Mouse (Mus musculus) R1 (cell line): ENCODE measurements around the gene Farsb.
A peak's percentile ranks its signal among the peaks of the same experiment; 100 is the strongest.

ENCODE experiments used
- DNase-seq: peaks from one replicate; pipeline ENCODE4 v3.0.0-alpha.2; 2018; ENCODE audit warnings: low read depth, low spot score

Farsb gene

DNA sequence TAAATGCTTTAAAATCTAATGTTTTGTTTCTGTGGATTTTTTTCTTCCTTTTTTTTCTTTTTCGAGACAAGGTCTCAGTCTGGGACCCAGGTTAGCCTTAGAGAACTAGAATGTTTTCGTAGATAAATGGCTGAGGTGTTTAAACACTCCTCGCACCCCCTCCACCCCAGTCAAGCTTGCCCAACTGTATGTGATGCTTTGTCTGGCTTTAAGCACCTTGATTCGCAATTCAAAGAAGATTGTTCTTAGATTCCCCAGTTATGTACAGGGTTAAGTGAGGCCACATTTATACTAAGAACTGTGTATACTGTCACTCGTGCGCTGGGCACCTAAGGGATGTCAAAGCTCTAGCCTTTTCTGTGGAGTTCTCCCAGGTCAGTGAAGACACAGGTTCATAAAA is 68.4 kb downstream of the Farsb start:
- no peak for DNase-seq

DNA sequence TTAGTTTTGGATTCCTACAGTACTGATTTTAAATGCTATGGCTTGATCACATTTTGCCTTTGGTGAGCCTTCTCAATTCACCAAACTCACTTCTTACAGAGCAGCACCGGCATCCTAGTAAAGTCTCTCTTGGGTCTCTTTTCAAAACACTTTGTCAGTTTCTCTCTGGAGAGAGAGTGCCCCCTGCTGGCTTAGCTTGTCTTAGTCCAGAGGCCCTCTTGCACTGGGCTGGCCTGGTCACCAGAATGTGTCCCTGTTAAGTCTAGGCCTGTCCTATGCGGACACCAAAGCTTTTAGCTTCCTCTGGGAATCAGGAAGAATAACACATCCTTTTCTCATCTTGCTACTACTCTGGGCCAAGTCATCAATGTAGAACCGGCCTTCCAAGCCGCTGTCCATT is 69.1 kb downstream of the Farsb start:
- DNase-seq = peak; percentile 38

DNA sequence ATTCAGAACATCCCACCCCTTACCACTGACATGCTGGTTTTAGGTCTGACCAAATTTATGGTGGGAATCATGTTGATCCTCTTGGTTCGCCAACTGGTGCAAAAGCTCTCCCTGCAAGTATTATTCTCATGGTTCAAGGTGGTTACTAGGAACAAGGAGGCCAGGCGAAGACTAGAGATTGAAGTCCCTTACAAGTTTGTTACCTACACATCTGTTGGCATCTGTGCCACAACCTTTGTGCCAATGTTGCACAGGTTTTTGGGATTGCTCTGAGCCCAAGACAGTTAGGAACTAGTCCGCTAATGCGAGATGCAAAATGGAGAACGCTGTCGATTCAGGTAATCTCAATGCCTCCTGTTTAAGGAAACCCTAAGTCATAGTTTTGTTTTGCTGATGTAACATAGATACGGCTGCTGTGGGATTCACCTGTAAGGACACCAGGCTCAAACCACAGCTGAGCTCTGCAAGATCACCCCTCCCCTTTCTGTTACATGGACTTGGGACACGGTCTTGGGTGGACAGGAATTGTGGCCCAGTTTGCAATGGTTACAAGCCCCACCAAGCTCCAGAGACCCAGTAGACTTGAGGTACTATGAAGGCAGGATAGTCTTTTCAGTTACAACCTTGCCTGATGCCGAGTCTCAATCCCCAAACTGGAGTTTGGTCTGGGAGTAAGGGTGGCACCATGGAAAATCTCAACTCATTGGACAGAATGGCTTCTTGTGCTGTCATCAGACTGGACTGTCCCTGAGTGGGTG is 71.4 kb downstream of the Farsb start:
- no peak for DNase-seq

DNA sequence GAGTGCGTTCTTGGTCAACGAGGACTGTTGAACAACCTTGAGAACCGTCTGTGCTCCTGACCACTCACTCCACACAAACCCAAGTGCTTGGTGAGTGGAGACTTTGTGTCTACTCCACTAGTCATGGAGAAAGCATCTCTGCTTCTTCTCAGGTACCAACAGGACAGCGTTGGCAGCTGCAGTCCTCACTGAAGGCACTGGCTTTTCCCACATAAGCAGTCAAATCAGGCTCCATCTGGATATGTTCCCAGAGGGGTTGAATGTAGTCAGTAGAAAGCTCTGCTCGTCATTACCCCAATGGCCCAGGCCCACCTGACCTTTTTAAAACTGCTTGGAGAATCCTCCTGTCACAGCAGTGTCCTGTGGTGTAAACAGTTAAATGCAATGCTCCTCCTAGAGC is 74.3 kb downstream of the Farsb start:
- no peak for DNase-seq

DNA sequence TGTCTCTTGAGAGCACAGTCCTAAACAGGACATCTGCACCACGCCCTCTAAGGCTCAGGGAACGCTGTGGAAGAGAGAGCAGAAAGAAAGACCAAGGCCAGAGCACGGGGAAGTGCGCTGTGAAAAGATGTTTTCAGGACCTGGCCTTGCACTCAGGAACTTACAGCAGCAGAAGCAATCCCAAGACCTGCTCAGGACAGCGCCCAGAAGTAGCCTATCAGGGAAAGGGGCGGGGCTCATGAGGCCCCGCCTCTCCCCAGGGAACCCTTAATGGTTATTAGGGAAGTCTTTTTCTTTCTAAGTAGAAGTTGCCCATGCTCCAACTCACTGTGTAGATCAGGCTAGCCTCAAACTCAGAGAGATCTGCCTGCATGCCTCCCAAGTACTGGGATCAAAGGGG is 76.0 kb downstream of the Farsb start:
- DNase-seq = peak; percentile 74

DNA sequence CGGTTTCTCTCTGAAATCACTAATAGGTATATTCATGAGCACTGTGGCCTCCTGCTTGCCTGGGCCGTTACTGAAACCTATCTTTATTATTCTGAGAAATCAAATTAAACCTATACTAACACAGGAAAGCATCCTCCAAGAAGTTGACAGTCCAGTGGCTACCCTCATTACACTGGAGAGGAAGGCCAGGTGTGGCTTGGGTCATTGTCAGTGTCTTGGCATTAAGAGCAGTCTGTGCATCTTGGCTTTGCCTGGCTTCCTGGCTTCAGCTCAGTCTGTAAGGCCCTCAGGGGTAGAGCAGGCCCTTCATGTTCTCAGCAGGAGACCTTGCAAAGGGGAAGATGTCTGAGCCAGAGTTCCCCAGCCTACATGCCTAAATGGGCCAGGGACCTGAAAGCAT is 79.3 kb downstream of the Farsb start:
- no peak for DNase-seq

DNA sequence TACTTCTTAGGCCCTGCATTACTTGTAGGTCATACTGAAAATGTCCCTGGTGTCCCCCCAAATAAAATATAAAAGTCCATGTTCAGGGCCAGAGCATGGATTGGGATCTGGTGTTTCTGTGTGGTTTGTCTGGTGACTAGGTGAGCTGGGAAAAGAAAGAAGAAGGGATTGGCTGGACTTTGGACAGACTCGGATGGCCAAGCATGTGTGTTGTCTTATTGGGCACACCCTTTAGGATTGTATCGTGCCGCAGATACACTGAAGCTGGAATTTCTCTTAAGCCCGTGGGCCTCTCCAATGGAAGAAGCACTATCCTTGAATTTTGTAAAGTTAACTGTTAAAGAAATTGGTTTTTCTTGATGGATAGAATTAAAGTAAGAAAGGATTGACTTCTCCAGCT is 87.3 kb downstream of the Farsb start:
- DNase-seq = no peak

DNA sequence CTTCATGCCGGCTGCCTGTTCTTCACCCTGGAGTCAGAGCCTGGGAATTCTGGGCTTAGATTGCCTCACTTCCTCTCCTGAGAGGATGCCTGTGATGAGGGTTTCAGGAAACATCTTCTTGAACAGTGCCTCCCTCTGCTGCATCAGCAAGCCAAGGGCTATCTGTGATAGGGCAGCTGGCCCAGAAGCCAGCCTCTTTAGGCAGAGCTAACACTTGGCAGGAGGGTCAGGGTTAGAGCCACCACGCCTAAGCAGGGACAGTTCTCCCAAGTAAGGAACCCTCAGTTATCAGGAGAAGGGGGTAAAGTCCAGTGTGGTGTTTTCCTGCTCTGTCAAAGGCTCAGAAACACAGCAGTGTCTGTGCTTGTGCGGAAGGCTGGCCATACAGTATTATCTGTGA is 88.9 kb downstream of the Farsb start:
- DNase-seq = no peak

DNA sequence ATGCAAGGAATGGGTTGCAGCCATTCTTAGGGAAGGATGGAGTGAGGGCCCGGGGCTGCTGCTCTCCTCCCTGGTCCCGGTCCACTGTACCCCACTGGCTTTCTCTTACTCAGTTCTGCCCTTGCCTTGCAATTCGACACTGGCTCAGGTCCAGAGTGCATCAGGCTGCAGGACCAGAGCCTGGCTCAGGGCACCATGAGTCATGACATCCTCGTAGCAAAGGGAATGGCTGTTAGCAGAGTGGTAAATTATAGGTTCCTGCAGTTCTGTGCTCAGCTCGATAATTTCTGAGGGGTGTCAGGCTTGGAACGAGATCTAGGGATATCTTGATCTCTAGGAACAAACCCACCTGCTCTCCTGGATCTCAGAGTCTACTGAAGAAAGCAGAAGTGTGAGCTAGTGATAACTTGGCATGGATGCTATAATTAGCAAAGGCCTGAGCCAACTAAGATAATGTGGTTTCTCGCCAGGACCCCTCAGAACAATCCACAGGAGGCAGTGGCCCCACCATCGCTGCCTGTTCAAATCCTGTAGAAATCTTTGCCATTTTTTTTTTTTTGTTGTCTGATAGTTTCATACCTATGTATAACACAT is 92.3 kb downstream of the Farsb start:
- no peak for DNase-seq

DNA sequence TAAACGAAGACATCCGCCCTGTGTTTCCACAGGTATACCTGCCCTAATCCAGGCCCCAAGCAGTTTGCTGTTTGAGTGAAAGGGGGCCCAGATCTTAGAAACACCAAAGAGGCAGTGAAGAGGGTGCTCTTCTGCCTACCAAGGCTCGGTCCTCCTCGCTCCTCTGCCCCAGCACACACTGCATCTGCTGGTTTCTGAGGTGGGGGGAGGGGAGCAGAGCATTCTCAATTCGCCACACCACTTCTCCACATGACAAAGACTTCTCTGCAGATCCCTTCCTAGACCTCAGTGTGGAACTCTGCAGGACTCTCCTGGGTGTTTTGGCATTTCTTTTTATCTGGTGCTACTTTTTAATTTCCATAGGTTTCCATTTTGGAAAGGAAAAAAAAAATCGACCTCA is 93.0 kb downstream of the Farsb start:
- no peak for DNase-seq

DNA sequence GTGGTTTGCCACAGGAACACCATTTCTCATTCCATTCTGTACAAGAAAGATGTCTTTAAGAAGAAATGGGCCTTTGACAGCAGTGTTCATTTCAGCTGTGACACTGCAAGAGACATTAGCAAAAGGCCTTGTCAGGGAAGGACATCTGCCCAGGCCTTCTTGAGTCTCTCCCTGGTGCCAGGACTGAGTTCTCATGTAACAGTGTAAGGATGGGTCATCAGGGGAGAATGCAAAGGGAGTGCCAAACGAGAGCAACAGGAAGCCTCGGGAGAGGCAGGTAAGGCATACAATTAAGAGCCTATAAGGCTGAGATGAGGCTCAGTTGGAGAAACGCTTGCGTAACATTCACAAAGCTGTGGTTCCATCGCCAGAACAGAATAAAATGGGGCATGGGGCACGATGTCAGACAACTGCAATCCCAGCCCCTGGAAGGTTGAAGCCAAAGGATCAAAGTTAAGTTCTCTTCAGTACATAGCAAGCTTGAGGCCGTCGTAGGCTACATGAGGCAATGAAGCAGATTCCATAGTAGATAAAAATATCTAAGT is 93.4 kb downstream of the Farsb start:
- DNase-seq = no peak

DNA sequence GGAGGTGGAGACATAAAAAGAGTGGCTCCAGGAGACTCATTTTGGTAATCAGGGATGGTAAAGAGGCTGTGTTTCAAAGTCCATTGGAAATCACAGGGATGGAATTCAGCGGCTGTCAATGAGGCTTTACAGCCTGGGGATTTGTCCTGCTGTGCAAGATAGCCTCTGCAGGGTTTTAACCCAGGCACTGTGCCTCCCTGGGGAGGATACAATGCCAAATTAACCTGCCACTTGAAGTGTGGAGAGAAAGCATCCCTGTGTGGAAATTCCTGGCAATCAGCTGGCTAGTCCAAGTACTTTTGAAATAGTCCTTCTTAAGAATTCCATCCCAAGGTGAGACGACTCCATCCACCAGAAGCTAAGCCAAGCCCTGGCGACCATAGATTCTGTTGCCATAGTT is 99.8 kb downstream of the Farsb start:
- DNase-seq = peak; percentile 52

DNA sequence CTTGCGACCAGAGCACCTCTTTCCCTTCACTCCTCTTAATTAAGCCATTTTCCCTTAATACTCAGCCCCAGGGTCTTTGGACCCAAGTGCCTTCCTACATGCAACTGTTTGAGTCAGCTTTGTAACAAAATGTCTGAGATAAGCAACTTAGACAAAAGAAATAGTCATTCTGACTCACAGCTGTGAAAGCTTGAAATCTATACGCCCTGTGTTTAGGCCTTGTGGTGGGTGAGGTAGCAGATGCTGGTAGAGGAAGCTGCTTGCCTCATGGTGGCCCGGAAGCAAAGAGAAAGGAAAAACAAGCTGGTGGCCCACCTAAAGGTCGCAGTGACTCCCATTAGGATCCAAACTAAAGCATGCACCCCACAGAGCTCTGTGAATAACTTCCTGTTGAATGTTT is 100.8 kb downstream of the Farsb start:
- DNase-seq = no peak

DNA sequence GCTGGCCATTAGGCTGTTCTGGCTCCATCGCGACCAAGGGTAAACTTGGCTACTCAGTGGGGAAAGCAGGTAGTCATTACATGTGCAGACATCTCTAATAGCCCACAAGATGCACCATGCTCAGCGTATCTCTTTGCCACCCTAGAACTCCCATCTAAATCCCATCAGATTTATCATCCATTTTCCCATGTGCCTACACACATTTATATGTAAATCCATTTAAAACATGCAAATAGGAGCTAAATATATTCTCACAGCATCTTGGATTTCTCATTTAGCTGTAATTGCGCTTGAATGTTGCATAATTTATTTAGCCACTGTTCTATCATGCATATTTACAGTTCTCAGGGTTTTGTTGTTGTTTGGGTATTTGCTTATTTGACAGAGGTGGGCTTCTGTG is 107.7 kb downstream of the Farsb start:
- no peak for DNase-seq

DNA sequence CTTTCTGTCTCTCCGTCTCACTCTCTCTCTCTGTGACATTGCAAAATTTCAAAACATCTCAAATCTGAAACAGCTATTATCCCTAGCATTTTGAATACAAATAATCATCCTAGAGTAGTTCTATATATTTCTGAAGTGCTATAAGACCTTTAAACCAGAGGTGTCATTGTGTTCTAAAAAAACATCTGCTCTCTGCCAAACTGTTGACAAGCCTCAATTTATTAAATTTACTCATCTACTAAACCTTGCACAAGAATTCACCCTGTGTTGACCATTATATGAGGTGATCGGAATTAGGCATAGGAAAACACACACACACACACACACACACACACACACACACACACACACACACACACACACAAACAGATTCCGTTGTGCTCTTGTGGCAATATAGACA is 113.6 kb downstream of the Farsb start:
- no peak for DNase-seq

DNA sequence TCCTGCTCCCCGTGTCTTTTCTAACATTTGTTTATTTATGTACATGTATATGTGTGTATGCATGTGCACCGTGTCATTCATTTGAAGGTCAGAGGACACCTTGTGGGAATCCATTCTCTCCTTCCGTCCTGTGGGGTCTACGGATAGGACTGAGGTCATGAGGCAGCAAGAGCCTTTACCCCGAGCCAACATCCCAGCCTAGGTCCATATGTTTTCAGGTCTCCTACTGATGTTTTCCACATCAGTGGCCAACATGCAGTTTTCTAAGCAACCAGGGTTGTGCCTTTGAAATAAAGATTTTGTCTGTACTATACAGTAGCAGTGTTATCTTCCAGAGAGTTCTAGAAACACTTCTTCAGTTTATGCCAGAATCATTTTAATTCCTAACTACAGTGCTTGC is 114.9 kb downstream of the Farsb start:
- DNase-seq = no peak

DNA sequence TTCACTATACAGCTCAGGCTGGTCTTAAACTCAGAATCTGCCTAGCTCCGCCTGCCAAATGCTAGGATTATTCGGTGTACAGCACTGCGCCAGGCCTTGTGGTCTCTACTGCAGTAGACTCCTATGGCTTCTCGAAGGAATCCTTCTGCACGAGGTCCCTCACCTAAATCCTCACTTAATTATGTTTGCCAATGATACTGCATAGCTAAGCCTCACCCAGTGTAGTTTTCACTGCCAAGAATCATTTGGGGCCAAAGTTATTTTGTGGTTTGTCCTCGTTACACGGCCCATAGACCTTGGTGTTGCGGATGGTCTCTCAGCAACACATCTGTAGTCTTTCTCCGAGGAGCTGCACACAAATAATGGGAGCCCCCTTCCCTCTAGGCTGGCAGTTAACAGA is 116.4 kb downstream of the Farsb start:
- DNase-seq = no peak

DNA sequence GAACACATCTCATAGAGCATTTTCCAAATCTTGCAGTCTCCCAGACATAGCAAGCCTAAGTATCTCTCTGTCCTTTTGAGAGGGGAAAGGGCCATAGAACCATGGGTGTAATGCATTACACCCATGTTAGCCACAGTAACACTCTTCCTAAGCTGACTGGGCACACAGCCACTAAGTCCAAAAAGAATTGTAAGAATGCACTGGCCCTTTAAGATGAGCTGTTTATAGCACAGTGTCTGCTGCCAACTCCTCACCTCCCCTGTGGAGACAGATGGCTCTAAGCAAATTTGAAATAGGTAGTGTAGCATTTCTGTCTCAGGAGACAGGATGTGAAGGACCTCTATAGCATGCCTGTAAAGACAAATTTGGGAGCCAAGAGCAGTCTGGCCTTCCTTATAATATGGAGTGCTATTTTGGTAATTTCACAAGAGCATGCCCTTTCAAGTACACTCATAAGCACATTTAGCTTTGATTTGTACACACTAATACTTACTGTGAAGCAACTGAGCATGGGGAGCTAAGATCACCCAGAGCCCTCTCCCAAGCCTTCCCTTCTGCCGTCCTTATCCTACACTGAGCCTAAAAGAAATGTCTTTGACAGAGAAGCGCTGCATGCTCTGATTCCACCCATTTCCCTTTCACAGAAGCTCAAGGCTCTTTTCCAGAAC is 117.0 kb downstream of the Farsb start:
- no peak for DNase-seq

DNA sequence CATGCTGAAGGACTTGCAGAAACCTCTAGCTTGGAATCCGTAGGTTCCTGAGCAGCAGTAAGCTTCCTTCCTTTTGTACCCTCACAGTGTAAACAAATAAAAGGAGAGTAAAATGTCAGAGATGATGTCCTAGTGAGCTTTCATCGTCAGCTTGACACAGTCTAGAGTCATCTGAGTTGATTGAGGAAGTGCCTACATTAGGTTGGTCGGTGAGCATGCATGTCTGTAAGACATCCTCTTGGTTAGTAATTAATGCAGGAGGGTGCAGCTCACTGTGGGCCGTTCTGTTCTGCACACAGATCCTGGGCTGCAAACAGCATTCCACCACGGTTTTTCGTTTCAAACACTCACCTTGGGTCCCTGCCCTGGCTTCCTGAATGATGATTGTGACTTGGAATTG is 118.6 kb downstream of the Farsb start:
- DNase-seq = no peak
